Mouse (Mus musculus) 416B (cell line): ENCODE data around the gene Nab2.

Experiments
- DNase-seq: peaks from one replicate; pipeline ENCODE4 v3.0.0; 2011; ENCODE audit warnings: low read depth

The Nab2 gene

GRCm38 (mm10) chr10:127615591-127615990 is 52.8 kb downstream of the Nab2 start:
- no peak for DNase-seq

GRCm38 (mm10) chr10:127615034-127615374 is 53.4 kb downstream of the Nab2 start:
- DNase-seq = no peak

DNA sequence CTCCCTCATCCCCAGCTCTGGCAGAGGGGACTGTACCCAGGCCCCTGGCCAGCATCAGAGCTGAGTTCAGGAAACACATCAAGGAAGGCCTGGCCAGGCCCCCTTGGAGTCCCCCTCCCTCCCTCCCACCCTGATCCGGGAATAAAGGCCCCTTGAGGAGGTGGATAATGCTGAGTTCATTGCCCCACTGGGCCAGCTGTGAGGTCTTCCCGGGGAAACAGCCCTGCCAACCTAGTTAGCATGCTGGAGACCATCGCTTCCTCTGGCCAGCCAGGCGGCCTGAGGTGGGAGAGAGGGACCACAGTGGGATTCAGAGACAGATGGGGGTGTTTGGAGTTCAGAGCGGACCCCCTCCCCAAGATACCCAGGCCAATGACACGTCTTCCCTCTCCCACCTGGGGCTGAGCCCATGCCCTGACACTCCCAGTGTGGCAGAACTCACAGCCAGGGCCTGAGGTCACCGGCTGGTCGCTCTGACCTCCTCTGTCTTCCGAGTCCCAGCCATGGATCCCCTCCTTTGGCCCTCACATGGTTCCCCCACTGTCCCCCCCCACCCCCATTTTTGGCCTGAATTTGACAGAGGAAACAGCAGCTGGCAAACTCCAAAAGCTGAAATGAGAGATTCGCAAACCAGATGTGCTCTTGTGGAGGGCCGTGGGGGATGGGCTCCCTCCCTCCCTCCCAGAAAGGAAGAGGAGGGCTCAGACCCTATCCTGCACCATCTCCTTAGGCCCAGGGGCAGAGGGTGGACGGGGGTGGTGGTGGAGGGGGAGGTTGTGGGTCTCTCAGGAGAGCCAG is 53.9 kb downstream of the Nab2 start:
- DNase-seq = no peak

DNA sequence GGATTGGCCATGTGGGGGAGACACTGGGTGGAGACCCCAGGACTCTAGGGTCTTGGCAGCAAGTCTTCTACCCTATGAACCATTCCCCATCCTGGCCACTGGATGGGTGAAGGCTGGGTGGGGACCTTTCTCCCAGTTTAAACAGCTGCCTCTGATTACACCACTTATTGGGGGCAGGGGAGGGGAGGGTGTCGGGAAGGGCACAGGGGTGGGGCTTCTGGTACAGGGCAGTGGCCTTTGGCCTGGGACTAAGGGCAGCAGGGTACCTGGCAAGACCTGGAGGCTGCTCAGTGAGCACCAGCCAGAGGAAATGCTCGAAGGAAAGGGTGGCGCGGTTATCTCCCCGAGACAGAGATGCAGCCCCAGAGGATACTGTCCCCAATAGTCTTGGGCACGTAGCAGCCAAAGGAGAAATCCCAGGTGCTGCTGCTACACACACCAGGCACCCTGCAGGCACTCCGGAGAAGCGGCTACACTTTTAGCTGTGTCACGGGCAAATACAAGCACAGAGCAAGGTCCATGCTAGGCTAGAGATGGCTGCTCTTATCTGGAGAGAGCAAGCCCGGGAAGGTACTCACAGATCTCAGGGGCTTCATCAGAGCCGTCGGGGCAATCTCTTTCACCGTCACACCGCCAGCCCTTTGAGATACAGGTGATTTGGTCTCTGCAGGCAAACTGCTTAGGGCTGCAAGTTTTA is 56.1 kb downstream of the Nab2 start:
- DNase-seq = no peak
